Mouse (Mus musculus): ENCODE measurements at regions not wholly inside any gene's neighbourhood (a gene's known extent, or its start where the extent isn't known, plus 50 kb on each side); places are given as distances from the start of the nearest gene placed in this dataset.

- no peak for ATAC-seq (ENCODE audit: extremely low read depth, insufficient number of reproducible peaks, low FRiP score, poor library complexity, severe bottlenecking)
Observed at GRCm38 (mm10) chr12:91927576-91927975, 78.6 kb upstream of the Sel1l start.

- ATAC-seq (ENCODE audit: extremely low read depth, insufficient number of reproducible peaks, low FRiP score, poor library complexity, severe bottlenecking), result no peak
Observed at GRCm38 (mm10) chr12:91915486-91915885, 66.5 kb upstream of the Sel1l start.

GRCm38 (mm10) chr12:91910529-91910928 lies 61.6 kb upstream of the Sel1l start:
- ATAC-seq (ENCODE audit: extremely low read depth, insufficient number of reproducible peaks, low FRiP score, poor library complexity, severe bottlenecking), result no peak
